Mouse (Mus musculus) effector memory CD4-positive, alpha-beta T cell, adult 7 months (primary cell): ENCODE results near the gene Cflar. TPM values are rescaled to one million over a fixed set of nuclear protein-coding genes. Genes with fewer than 3 reads are reported as not detected.

ENCODE experiments used
- polyA plus RNA-seq: library from polyadenylated mRNA; unstranded; fragments of 100-300 nt; shearing (Covaris generic); gene quantifications from one replicate; pipeline ENCODE4 v1.2.1, GENCODE M21; 2017

Cflar gene
- 103 TPM for polyA plus RNA-seq

GRCm38 (mm10) chr1:58711365-58712016, at the start of gene Cflar:
TSS of gene Cflar (plus strand) at chr1:58711508.

GRCm38 (mm10) chr1:58695810-58696209, 15.5 kb upstream of the Cflar start, which contains the start of gene Als2cr12:
TSS of gene Als2cr12 (minus strand) at chr1:58695989.

GRCm38 (mm10) chr1:58795291-58796058, 84.2 kb downstream of the Cflar start, which contains the start of gene Casp8:
TSS of gene Casp8 (plus strand) at chr1:58795374.

Other genes with a start within 250 kb of the Cflar start
- 26.4 TPM for gene Orc2, start 206.4 kb upstream of the Cflar start, polyA plus RNA-seq
- gene Fam126b, start 125.2 kb upstream of the Cflar start, polyA plus RNA-seq, result 6.6 TPM
- gene Ndufb3, start 125.1 kb upstream of the Cflar start, polyA plus RNA-seq, result 66.4 TPM
- gene Als2cr12, start 15.5 kb upstream of the Cflar start, polyA plus RNA-seq, result not detected
- gene Casp8, start 83.9 kb downstream of the Cflar start, polyA plus RNA-seq, result 87.5 TPM